Mouse (Mus musculus): ENCODE data around the gene Npc1l1.

- TF ChIP-seq CTCF (IDR thresholded peaks at IDR 0.05; ENCODE audit: low read depth, low read length): no peak
- no peak for TF ChIP-seq POLR2A (IDR thresholded peaks at IDR 0.05; ENCODE audit: insufficient read depth, low read length)
- no peak for TF ChIP-seq EP300 (IDR thresholded peaks at IDR 0.05; ENCODE audit: insufficient read depth, low read depth, low read length)
These were observed 3.1 kb upstream of the Npc1l1 start for GRCm38 (mm10) chr11:6233025-6233424.
